Comparison of ENCODE assay signal across 8 mouse cellular contexts in genomic region chr9:18473324-18474128, GRCm38 (mm10). TPM values are rescaled to one million over a fixed set of nuclear protein-coding genes. Genes with fewer than 3 reads are reported as not detected.
DNase-seq lines count a peak whose midpoint lies in the region; ATAC-seq and TF ChIP-seq lines count a peak whose summit lies in the region.

No protein-coding gene starts in this region.

- peaks cover 7% of the 10 kb centered on the region for H3K4me1 ChIP-seq in hindbrain, embryonic 10.5 days (replicated peaks)
- peaks cover 6% of the 10 kb centered on the region; the same call in 1 of the 2 replicates for H3K4me1 ChIP-seq in lung, embryonic 15.5 days
- H3K4me1 ChIP-seq in olfactory bulb, adult 2 months (ENCODE audit: control insufficient read depth, insufficient read depth, low read length), result no peaks in the 10 kb centered on the region

- peak; percentile 99 for ATAC-seq in lung, embryonic 15.5 days (ENCODE audit: borderline replicate concordance, extremely low read depth, low FRiP score, low TSS enrichment)

- no peaks in the 10 kb centered on the region for H3K9me3 ChIP-seq in hindbrain, embryonic 10.5 days
- no peaks in the 10 kb centered on the region for H3K9me3 ChIP-seq in lung, embryonic 15.5 days

- no peak for TF ChIP-seq CTCF in olfactory bulb, adult 2 months (IDR thresholded peaks at IDR 0.05; ENCODE audit: insufficient read depth, low read depth, low read length)

- 5% methylated on average over 39 of the region's 39 CpGs for WGBS in hindbrain, embryonic 10.5 days
- WGBS in lung, embryonic 15.5 days, result 4% methylated on average over 39 of the region's 39 CpGs
- WGBS in olfactory bulb, adult 2 months, result 4% methylated on average over 39 of the region's 39 CpGs

- H3K4me3 ChIP-seq in hindbrain, embryonic 10.5 days, result peak overlapping the region; percentile 65
- peak overlapping the region; percentile 66 for H3K4me3 ChIP-seq in lung, embryonic 15.5 days
- peak overlapping the region; percentile 69 for H3K4me3 ChIP-seq in olfactory bulb, adult 2 months (ENCODE audit: insufficient read depth, low read depth, low read length)

- no peaks in the 10 kb centered on the region for H3K27me3 ChIP-seq in hindbrain, embryonic 10.5 days (ENCODE audit: insufficient read depth, poor library complexity, severe bottlenecking)
- H3K27me3 ChIP-seq in lung, embryonic 15.5 days, result no peaks in the 10 kb centered on the region

- TF ChIP-seq POLR2A in olfactory bulb, adult 2 months (IDR thresholded peaks at IDR 0.05; ENCODE audit: insufficient read depth, low read depth, low read length), result no peak

- no peaks in the 10 kb centered on the region for H3K36me3 ChIP-seq in hindbrain, embryonic 10.5 days
- H3K36me3 ChIP-seq in lung, embryonic 15.5 days, result no peaks in the 10 kb centered on the region

- peak overlapping the region; percentile 76 for H3K4me2 ChIP-seq in lung, embryonic 15.5 days

- peak overlapping the region; percentile 90 for H3K27ac ChIP-seq in hindbrain, embryonic 10.5 days
- H3K27ac ChIP-seq in lung, embryonic 15.5 days, result peak overlapping the region; percentile 91
- peak overlapping the region; percentile 30; the same call in 1 of the 2 replicates for H3K27ac ChIP-seq in olfactory bulb, adult 2 months (ENCODE audit: insufficient read depth, low read depth, low read length)

- DNase-seq in R1 (ENCODE audit: low read depth, low spot score), result peak; percentile 93
- peak; percentile 79 to 84 for DNase-seq in cerebellum, postnatal 10 days
- DNase-seq in frontal cortex, adult 2 months (ENCODE audit: extremely low spot score in 1 of 2, low spot score in 1 of 2), result peak; percentile 11 to 72
- peak; percentile 88 for DNase-seq in hindbrain, embryonic 10.5 days (ENCODE audit: low spot score)
- DNase-seq in layer of hippocampus, adult 9-10 months (ENCODE audit: low spot score), result peak; percentile 22
- DNase-seq in thymus, adult 18-20 months, result peak; percentile 58 to 61

- peak overlapping the region; percentile 55 for H3K9ac ChIP-seq in lung, embryonic 15.5 days

RNA-seq across cellular contexts. Expression of gene Zfp558, which starts 4.5 kb away (rescaled TPM):
- 1.8 and 2.6 TPM in 2 replicates for polyA plus RNA-seq in frontal cortex, adult 2 months (2012; rRNA removed)
- polyA plus RNA-seq in hindbrain, embryonic 10.5 days (2016; fragmentation: Nextera tagmentation; extraction: Ambion mirVana), result 10.2 and 13.4 TPM in 2 replicates
- 5.4 and 6.2 TPM in 2 replicates for polyA plus RNA-seq in lung, embryonic 15.5 days (2015; fragmentation: Nextera tagmentation; extraction: Ambion mirVana)
- polyA plus RNA-seq in olfactory bulb, adult 2 months (2012; ENCODE audit: insufficient read depth, insufficient read length, low replicate concordance, missing spikeins), result not detected in 2 replicates

RNA-seq across cellular contexts. Expression of gene Mbd3l1, which starts 4.6 kb away (rescaled TPM):
- polyA plus RNA-seq in frontal cortex, adult 2 months (2012; rRNA removed), result not detected in 2 replicates
- polyA plus RNA-seq in hindbrain, embryonic 10.5 days (2016; fragmentation: Nextera tagmentation; extraction: Ambion mirVana), result not detected in 2 replicates
- polyA plus RNA-seq in lung, embryonic 15.5 days (2015; fragmentation: Nextera tagmentation; extraction: Ambion mirVana), result not detected in 2 replicates
- not detected in 2 replicates for polyA plus RNA-seq in olfactory bulb, adult 2 months (2012; ENCODE audit: insufficient read depth, insufficient read length, low replicate concordance, missing spikeins)

RNA-seq across cellular contexts. Expression of gene Mbd3l2, which starts 43.1 kb away (rescaled TPM):
- not detected in 2 replicates for polyA plus RNA-seq in frontal cortex, adult 2 months (2012; rRNA removed)
- polyA plus RNA-seq in hindbrain, embryonic 10.5 days (2016; fragmentation: Nextera tagmentation; extraction: Ambion mirVana), result not detected in 2 replicates
- not detected in 2 replicates for polyA plus RNA-seq in lung, embryonic 15.5 days (2015; fragmentation: Nextera tagmentation; extraction: Ambion mirVana)
- not detected in 2 replicates for polyA plus RNA-seq in olfactory bulb, adult 2 months (2012; ENCODE audit: insufficient read depth, insufficient read length, low replicate concordance, missing spikeins)

Comparison
In these comparisons a context has a peak if more than half of its experiments do, and no peak if none do; other contexts are left out.
1. Peak in every context shown above with its lines: DNase-seq, ATAC-seq, H3K4me3 ChIP-seq and H3K27ac ChIP-seq.
2. DNase-seq: peak in every context shown above with its lines; median percentile 93 in R1; 88 in hindbrain, embryonic 10.5 days; 82 in cerebellum, postnatal 10 days; 60 in thymus, adult 18-20 months; 42 in frontal cortex, adult 2 months; 22 in layer of hippocampus, adult 9-10 months.
3. H3K27ac ChIP-seq: peak in every context shown above with its lines; median percentile 91 in lung, embryonic 15.5 days; 90 in hindbrain, embryonic 10.5 days; 30 in olfactory bulb, adult 2 months.